Mouse (Mus musculus) liver, adult 2 months (tissue): ENCODE results near the gene Tmc3.

Experiments used
- CTCF ChIP-seq: fragments of 200-500 bp; IDR thresholded peaks from 2 replicates; pipeline ENCODE4 v1.5.1; 2011; ENCODE audit warnings: low read depth, low read length, control low read depth
- POLR2A ChIP-seq: fragments of 200-500 bp; IDR thresholded peaks from 2 replicates; pipeline ENCODE4 v1.6.1; 2011; ENCODE audit warnings: low read length, control low read depth; ENCODE audit not compliant: insufficient read depth; ENCODE audit errors: extremely low read depth

DNA sequence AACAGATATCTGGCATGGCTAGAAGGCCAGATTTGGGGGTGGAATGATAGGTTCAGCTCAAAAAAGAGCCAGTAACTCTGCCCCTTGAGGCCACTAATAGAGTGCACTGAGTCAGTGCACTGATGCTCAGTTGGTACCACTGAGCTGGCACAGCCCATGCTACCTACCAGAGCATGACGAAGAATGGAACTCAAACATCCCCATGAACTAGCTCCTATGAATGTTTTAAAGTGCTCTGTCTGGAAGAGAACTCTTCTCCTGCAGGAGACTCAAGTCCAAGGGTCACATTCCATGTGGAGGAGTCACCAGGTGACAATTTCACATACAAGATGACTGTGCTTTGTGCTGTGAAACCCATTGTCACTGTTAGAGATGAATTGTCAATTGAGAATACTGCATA is 34.0 kb downstream of the Tmc3 start:
- no peak for TF ChIP-seq CTCF
- no peak for TF ChIP-seq POLR2A
